In the genomic region with DNA sequence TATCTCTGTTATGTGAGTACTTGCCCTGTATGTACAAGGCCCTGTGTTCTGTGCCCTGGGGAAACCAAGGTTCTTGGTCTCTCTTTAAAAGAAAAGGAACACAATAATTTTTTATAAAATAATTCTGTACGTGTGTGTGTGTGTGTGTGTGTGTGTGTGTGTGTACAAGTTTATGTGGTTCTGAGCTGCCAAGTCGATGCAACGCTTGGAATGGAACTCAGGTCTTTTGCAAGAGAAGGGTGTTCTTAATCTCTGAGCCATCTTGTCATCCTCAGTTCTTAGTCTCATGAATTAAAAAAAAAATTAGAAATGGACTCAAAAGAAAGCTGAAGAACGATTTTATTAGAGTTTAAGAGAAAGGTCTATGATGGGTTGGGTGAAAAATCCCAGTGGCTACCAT, we compare ENCODE assay signal across 16 mouse cellular contexts.
"Had no signal": no experiment of that assay in that cellular context is flagged by ENCODE, and none has a peak within 500 bp of the region (broad histone marks: within the 10 kb centered on the region; RNA-seq: fewer than 3 reads in every experiment).

No protein-coding gene starts in this region.

- H3K9ac ChIP-seq: neural tube, embryonic 13.5 days; neural tube, embryonic 15.5 days; stomach, embryonic 15.5 days had no signal

- H3K36me3 ChIP-seq: neural tube, embryonic 13.5 days; neural tube, embryonic 15.5 days; stomach, embryonic 15.5 days had no signal

- H3K27me3 ChIP-seq: neural tube, embryonic 13.5 days; neural tube, embryonic 15.5 days; stomach, embryonic 15.5 days had no signal

- H3K4me3 ChIP-seq: neural tube, embryonic 13.5 days; neural tube, embryonic 15.5 days; stomach, embryonic 15.5 days had no signal

- H3K4me1 ChIP-seq: neural tube, embryonic 13.5 days; stomach, embryonic 15.5 days had no signal

- DNase-seq: retina, postnatal 1 day; right cerebral cortex, adult 18-20 months; right cerebral cortex, postnatal 14 days; right cerebral cortex, postnatal 25 days; right cerebral cortex, postnatal 4 days; spleen, adult 18-20 months; thymus, adult 18-20 months; thymus, adult 2 months; thymus, postnatal 14 days; thymus, postnatal 25 days; thymus, postnatal 36 days; thymus, postnatal 4 days had no signal

- H3K27ac ChIP-seq: neural tube, embryonic 13.5 days; neural tube, embryonic 15.5 days; stomach, embryonic 15.5 days; stomach, postnatal 0 days had no signal

- H3K4me2 ChIP-seq: neural tube, embryonic 13.5 days; neural tube, embryonic 15.5 days; stomach, embryonic 15.5 days had no signal

- H3K9me3 ChIP-seq: neural tube, embryonic 13.5 days; neural tube, embryonic 15.5 days; stomach, embryonic 15.5 days had no signal
